Mouse (Mus musculus): ENCODE data around the gene Pnmt.
A peak's percentile ranks its signal among the peaks of the same experiment; 100 is the strongest.

Gene Pnmt

GRCm38 (mm10) chr11:98385638-98386585 is at the start of gene Pnmt:
Pnmt (plus strand) TSS chr11:98386450.
- no peak for DNase-seq (ENCODE audit: low read depth)

DNA sequence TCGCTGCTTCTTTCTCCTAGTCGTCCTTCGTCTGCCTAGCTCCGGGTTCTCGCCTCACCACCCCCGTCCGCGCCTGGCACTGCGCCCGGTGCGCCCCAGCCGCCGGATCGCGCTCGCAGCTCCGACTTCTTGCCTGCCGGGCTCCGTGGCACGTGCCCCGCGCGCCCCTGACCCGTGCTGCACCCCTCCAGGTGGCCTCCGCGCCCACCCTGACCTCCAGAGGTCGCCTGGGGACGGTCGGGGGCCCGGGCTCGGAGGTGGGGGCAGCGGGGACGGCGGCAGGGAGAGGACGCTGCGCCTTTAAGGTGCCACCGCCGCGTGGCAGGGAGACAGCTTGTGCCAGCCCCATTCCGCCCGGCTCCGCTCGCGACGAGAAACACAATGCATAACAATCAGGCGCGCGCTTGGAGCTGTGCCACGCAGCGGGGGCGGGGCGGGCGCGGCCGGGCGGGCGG is 47.7 kb upstream of the Pnmt start:
- no peak for DNase-seq (ENCODE audit: low read depth)

DNA sequence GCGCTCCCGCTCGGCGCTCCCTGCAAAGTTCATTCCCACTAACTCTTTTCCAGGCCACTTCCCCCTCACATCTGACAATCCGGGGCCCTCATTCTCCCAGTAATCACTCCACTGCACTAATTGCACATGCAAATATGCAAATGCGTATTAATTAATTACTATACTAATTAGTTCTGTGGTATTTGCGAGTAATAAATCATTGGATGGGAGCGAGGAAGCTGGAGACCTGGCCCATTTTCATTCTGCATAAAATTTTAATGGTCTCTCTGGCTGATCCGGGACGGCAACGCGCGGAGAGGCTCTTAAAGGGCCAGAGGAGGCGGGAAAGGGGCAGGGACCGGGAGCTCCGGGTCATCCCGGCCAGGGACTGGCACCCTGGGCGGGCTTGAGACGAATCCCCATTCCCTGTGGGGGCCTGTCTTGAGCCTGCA is 47.2 kb upstream of the Pnmt start:
- DNase-seq (ENCODE audit: low read depth) = no peak

DNA sequence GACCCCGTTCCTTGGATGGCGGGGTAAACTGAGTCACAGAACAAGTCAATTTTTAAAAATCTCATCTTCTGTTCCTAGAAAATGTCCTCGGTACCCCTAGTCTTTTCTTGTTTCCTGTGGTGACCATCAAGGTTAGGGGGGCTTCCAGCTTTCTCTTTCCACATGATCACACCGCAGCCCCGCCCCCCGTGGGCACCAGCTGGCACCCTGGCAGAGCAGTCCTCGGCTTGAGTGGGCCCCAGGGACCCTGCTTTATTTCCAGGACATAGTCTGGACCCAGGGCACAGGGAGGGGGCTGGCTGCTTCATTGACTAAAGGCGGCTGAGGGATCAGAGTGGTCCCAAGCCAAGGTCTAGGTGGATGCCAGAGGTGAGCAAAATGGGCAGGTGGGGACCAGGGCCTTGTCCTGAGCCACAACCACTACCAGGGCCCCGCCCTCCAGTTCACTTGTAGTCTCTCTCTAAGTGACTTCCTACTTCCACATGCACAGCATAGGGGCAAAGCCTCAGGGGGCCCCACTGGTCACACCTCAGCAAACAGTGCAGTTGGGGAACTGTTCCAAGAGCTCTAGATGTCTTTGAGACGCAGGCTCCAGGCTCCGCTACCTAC is 46.5 kb upstream of the Pnmt start:
- DNase-seq (ENCODE audit: low read depth) = no peak

- no peak for DNase-seq (ENCODE audit: low read depth)
Measured at GRCm38 (mm10) chr11:98340597-98340996, 45.7 kb upstream of the Pnmt start.

GRCm38 (mm10) chr11:98341174-98341573 is 45.1 kb upstream of the Pnmt start:
- no peak for DNase-seq (ENCODE audit: low read depth)

- peak; percentile 82 for DNase-seq (ENCODE audit: low read depth)
Measured at GRCm38 (mm10) chr11:98342000-98342945, 44.0 kb upstream of the Pnmt start.

DNA sequence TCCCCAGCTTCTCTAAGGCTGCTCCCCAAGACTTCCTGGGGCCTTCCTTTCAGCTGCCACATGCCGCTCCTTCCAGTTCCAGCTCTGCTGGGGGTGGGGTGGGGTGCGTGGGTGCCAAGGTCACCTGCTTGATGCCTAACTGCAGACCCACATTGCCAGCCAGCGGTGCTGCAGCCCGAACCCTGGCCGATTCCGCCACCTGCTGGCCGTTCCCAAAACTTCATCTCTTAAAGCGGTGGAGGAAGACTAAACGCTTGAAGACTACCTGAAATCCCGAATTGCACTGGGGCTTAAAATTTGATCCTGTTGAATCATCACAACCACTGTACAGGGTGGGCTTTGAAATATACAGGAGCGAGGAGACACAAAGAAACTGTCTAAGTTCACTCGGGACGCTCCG is 41.0 kb upstream of the Pnmt start:
- no peak for DNase-seq (ENCODE audit: low read depth)

- no peak for DNase-seq (ENCODE audit: low read depth)
Measured at GRCm38 (mm10) chr11:98346168-98346567, 40.1 kb upstream of the Pnmt start.

- DNase-seq (ENCODE audit: low read depth) = no peak
Measured at GRCm38 (mm10) chr11:98347385-98348082, 38.7 kb upstream of the Pnmt start.

DNA sequence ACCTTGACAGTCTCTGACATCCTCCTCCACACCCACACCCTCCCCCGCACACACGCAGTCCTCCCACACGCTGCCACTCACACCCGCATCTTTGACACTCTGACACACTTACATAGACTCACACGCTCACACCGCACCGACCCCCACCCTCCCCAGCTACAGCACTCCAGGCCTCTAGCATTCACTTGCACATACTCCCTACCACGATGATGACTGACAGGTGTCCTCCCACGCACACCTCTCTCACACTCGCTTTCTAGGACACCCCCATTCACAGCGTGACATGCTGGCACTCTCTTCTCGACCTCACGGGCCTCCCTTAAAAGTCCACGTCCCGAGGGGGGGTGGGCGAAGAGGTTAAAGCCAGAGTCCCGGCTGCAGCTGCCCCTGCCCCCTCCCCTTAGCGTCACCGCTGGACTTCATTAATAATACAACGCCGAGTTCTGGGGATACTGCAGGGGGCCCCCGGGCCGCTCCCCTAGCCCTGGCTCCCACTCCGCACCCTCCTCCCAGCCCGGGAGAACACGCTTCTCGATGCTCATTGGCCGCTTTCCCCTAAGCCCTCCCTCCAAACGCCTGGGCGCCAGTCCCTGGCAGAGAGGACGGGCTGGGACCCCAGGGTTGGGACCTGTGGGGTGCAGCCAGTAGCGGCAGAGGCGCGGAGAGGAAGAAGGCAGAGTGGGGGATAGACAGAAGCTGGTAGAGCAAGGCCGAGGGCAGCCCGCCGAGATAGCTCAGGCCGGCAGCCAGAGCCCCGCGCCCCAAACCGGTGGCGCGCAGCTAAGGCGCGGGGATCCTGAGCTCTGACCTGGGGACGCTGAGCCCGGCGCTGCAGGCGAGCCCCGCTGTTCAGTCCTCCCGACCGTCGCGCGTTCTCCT is 37.9 kb upstream of the Pnmt start, which contains the start of gene Ppp1r1b:
Gene Ppp1r1b (plus strand): TSS at position 322 of the 879 bp plus-strand sequence.
- DNase-seq (ENCODE audit: low read depth) = no peak

DNA sequence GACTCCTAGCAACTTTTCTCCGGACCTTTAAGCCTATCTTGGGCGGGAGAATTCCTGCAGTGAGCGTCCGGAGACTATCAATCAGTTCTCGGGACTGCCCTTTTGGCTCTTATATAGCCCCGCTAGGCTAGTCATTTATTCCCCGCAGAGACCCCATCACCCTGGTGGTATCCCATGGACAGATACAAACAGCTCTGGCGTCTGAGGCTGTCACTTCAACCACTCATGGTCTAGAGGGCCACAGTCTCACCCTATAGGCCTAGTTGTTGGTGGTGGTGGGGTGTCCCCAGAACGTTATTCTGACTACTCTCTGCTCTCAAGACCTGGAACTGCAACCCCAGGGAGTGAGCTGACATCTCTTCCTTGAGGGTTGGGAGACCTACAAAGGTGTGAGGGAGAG is 36.9 kb upstream of the Pnmt start:
- DNase-seq (ENCODE audit: low read depth) = no peak

DNA sequence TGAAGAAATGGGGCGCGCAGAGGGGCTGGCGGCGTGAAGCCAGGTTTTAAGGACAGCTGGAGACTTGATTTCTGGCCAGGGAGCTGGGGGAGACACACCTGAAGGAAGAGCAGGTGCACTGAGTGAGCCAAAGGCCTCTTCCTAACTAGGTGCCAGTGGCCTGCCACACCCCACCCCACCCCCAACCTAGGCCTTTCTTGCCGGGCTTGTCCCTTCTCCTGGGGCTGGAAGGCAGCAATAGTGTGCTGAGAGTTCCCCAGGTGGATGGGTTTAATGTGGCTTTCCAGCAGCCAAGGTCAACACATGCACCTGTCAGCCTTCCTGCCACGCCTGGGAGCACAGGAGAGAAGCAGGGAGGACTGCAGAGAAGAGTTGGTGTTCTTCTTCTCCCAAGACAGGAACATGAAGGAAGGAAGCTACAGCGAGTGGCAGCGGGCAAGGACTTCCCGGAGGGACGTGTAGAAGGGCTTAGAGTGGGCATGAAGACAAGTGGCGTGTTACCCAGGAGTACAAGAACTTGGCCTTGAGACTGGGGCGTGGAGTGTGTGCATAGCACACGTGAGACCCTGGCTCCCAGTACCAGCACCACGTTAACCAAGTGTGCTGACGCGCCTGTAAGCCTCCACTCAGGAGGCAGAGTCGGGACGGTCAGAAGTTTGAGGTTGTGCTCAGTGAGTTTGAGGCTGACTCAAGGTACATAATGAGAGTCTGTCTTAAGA is 33.8 kb upstream of the Pnmt start:
- DNase-seq (ENCODE audit: low read depth) = no peak

- no peak for DNase-seq (ENCODE audit: low read depth)
Measured at GRCm38 (mm10) chr11:98353651-98354211, 32.5 kb upstream of the Pnmt start.

DNA sequence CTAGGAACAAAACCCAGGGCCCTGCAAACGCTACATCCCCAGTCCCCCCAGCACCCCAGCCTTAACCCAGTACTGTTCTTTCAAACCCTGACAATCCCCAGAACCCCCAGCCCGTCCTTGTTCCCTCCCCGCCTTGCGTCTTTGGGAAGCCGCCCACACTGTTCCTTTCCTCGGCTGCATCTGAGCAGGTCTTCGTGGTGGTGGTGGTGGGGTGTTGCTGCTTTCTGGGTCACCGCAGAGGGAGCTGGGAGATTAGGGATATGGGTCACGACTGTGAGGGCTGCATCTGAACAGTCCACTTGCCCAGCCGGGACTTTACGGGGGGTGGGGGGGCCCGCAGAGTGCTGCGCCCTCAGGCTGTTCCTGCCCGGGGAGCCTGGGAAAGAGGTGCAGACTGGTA is 31.8 kb upstream of the Pnmt start:
- DNase-seq (ENCODE audit: low read depth) = no peak

GRCm38 (mm10) chr11:98355732-98356299 is 30.4 kb upstream of the Pnmt start:
- peak; percentile 80 for DNase-seq (ENCODE audit: low read depth)

GRCm38 (mm10) chr11:98356625-98357394 is 29.4 kb upstream of the Pnmt start:
- no peak for DNase-seq (ENCODE audit: low read depth)

Measured in c-Kit-positive CD71-negative TER-119-negative erythroid progenitor cells, embryonic 14.5 days (primary cell).